Mouse (Mus musculus): ENCODE data around the gene Gpx6. TPM values are rescaled to one million over a fixed set of nuclear protein-coding genes. Genes with fewer than 3 reads are reported as not detected.
A peak's percentile ranks its signal among the peaks of the same experiment; 100 is the strongest.

The Gpx6 gene
- polyA plus RNA-seq, 1 experiment from 2014 or later, result not detected

GRCm38 (mm10) chr13:21326657-21327211 lies 14.8 kb downstream of the Gpx6 start:
- TF ChIP-seq EP300 (optimal IDR thresholded peaks at IDR 0.05) (no peak), CTCF (IDR thresholded peaks at IDR 0.05; ENCODE audit: low read depth) (peak; percentile 91)
- no peaks in the 10 kb centered on the region for H3K9me3 ChIP-seq (ENCODE audit: control insufficient read depth, low read length)
- ATAC-seq (ENCODE audit: low FRiP score, low TSS enrichment) (peak; percentile 32; the same call in 1 of the 2 replicates), DNase-seq (ENCODE audit: low spot score) (peak; percentile 85)
- 0 out of 2 replicates have a peak overlapping the region, but pooled peaks have one; percentile 13 for H3K9ac ChIP-seq (ENCODE audit: low read length)
- H3K4me1 ChIP-seq (replicated peaks; ENCODE audit: control insufficient read depth, insufficient read depth), result no peaks in the 10 kb centered on the region
- peak overlapping the region; percentile 57 for H3K4me2 ChIP-seq (replicated peaks; ENCODE audit: low read depth)
- H3K36me3 ChIP-seq (ENCODE audit: control insufficient read depth, insufficient read depth, low read length), result no peaks in the 10 kb centered on the region
- WGBS, result under 1% methylated on average over 24 of the region's 24 CpGs
- no peaks in the 10 kb centered on the region; the same call in 1 of the 2 replicates for H3K27me3 ChIP-seq (ENCODE audit: control insufficient read depth, insufficient read depth, low read length)
- peak overlapping the region; percentile 41 for H3K4me3 ChIP-seq (ENCODE audit: low read depth, low read length)
- H3K27ac ChIP-seq (replicated peaks), result no peak overlapping the region

DNA sequence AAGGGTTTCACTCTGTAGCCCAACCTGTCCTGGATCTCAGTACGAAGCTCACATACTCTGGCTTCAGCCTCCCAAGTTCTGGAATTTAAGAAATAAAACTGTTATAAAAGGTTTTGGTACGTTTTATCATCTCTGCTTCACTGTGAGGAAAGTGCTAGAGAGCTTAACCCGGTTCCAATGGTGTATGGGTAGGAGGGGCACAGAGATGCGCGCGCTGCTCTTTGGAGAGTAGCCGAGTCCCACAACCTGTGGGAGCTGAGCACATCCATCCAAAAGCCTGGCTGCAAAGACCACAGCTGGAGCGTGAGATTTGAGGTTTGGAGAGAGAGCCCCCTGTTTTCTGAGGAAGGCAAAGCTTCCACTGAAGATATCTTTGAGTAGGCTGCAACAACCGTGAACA lies 15.5 kb downstream of the Gpx6 start:
- no peak overlapping the region for H3K9ac ChIP-seq (ENCODE audit: low read length)

DNA sequence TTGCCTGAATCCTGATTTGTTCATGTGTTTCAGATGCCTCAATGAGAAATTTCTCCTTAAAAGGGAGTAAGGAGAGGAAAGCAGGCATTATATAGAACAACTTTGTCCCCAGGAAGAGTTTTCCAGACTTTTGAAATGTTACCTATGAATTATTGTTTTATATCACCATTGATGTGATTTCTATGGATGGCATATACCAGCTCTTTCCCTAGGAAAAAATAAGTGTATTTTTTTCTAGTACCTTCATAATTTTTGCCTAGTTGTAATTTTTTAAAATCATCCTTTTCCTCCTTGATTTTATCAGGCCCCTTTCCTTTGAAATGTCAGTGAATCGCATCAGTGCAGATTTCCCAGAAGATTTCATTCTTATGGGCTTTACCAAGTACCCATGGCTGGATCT lies 34.7 kb downstream of the Gpx6 start, which contains the start of gene Olfr1367:
Olfr1367 (plus strand) TSS at position 301 of the 400 bp plus-strand sequence.
- no peak for TF ChIP-seq CTCF (IDR thresholded peaks at IDR 0.05; ENCODE audit: low read depth)
- TF ChIP-seq EP300 (optimal IDR thresholded peaks at IDR 0.05), result no peak
- no peaks in the 10 kb centered on the region for H3K36me3 ChIP-seq (ENCODE audit: control insufficient read depth, insufficient read depth, low read length)

More for the DNA sequence above, 15.5 kb downstream of the Gpx6 start:
- peak overlapping the region; percentile 41 for H3K4me3 ChIP-seq (ENCODE audit: low read depth, low read length)
- H3K4me1 ChIP-seq (replicated peaks; ENCODE audit: control insufficient read depth, insufficient read depth), result no peaks in the 10 kb centered on the region
- no peak overlapping the region for H3K27ac ChIP-seq (replicated peaks)
- DNase-seq (ENCODE audit: low spot score) (peak; percentile 18), ATAC-seq (ENCODE audit: low FRiP score, low TSS enrichment) (no peak)
- no peaks in the 10 kb centered on the region for H3K27me3 ChIP-seq (ENCODE audit: control insufficient read depth, insufficient read depth, low read length)
- H3K9me3 ChIP-seq (ENCODE audit: control insufficient read depth, low read length), result no peaks in the 10 kb centered on the region
- peak overlapping the region; percentile 57 for H3K4me2 ChIP-seq (replicated peaks; ENCODE audit: low read depth)
- whole genome bisulfite sequencing, result 1% methylated on average over 9 of the region's 9 CpGs
- TF ChIP-seq EP300 (optimal IDR thresholded peaks at IDR 0.05) (no peak), CTCF (IDR thresholded peaks at IDR 0.05; ENCODE audit: low read depth) (no peak)
- H3K36me3 ChIP-seq (ENCODE audit: control insufficient read depth, insufficient read depth, low read length), result no peaks in the 10 kb centered on the region

DNA sequence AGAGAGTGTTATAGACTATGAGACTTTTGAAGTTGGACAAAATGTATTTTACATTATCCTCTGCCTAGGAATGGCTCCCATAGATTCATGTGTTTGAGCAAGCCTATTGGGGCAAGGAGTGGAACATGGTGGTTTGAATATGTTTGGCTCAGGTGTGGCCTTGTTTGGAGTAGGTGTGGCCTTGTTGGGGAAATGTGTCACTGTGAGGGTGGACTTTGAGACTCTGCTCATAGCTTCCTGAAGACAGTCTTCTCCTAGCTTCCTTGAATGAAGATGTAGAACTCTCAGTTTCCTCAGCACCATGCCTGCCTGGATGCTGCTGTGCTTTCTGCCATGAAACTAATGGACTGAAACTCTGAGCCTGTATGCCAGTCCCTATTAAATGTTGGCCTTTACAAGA lies 38.7 kb downstream of the Gpx6 start:
- Histone ChIP-seq H3K27me3 (ENCODE audit: control insufficient read depth, insufficient read depth, low read length) (no peaks in the 10 kb centered on the region), H3K36me3 (ENCODE audit: control insufficient read depth, insufficient read depth, low read length) (no peaks in the 10 kb centered on the region), H3K27ac (replicated peaks) (no peak overlapping the region), H3K9me3 (ENCODE audit: control insufficient read depth, low read length) (no peaks in the 10 kb centered on the region), H3K9ac (ENCODE audit: low read length) (no peak overlapping the region), H3K4me3 (ENCODE audit: low read depth, low read length) (no peak overlapping the region), H3K4me2 (replicated peaks; ENCODE audit: low read depth) (no peak overlapping the region), H3K4me1 (replicated peaks; ENCODE audit: control insufficient read depth, insufficient read depth) (no peaks in the 10 kb centered on the region)
- DNase-seq (ENCODE audit: low spot score) (no peak), ATAC-seq (ENCODE audit: low FRiP score, low TSS enrichment) (peak; percentile 91)
- TF ChIP-seq CTCF (IDR thresholded peaks at IDR 0.05; ENCODE audit: low read depth), result no peak
- TF ChIP-seq EP300 (optimal IDR thresholded peaks at IDR 0.05), result no peak

More for the DNA sequence above, 34.7 kb downstream of the Gpx6 start, which contains the start of gene Olfr1367:
- no peak within 1 kb of the TSS for H3K9ac ChIP-seq (ENCODE audit: low read length)
- H3K27me3 ChIP-seq (ENCODE audit: control insufficient read depth, insufficient read depth, low read length), result no peaks in the 10 kb centered on the region
- 92% methylated on average over 1 of the region's 1 CpGs for WGBS
- H3K4me1 ChIP-seq (replicated peaks; ENCODE audit: control insufficient read depth, insufficient read depth), result no peaks in the 10 kb centered on the region
- H3K9me3 ChIP-seq (ENCODE audit: control insufficient read depth, low read length), result no peaks in the 10 kb centered on the region
- no peak within 1 kb of the TSS for H3K4me3 ChIP-seq (ENCODE audit: low read depth, low read length)
- no peak within 1 kb of the TSS for H3K27ac ChIP-seq (replicated peaks)
- H3K4me2 ChIP-seq (replicated peaks; ENCODE audit: low read depth), result no peak within 1 kb of the TSS
- ATAC-seq (ENCODE audit: low FRiP score, low TSS enrichment), result no peak
- DNase-seq (ENCODE audit: low spot score), result no peak

DNA sequence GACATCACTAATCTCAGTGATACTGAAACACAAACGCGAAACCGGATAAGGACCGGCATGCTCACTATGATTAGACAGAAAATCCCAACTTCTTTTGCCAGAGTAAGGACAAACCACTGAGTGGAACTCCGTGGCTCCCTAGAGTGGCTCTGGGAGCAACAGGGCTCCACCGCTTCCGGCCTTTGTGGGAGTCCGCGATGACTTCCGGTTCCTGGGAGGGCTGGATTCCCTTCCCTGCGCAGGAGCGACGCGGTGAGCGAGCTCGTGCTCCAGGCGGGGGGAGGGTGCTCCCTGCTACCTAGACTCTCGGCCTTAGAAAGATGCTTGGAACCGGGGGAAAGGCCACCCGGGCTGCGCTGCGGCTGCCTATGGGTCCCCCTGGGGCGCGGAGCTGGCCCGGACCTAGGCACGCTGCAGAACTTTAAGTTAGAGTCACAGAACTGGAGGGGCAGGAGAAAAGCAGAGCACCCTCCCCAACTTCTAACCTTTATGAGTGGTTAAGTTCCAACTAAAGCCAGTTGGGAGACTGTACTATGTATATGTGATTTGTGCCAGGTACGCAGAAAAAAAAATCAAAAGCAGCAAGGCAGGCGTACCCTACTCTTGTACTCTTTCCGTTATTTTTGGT lies 50.8 kb downstream of the Gpx6 start, which contains the start of gene Zscan12:
Zscan12 (plus strand) TSS at position 200 of the 628 bp plus-strand sequence.
- no peak for TF ChIP-seq CTCF (IDR thresholded peaks at IDR 0.05; ENCODE audit: low read depth)
- no peak for TF ChIP-seq EP300 (optimal IDR thresholded peaks at IDR 0.05)
- under 1% methylated on average over 29 of the region's 29 CpGs for whole genome bisulfite sequencing

DNA sequence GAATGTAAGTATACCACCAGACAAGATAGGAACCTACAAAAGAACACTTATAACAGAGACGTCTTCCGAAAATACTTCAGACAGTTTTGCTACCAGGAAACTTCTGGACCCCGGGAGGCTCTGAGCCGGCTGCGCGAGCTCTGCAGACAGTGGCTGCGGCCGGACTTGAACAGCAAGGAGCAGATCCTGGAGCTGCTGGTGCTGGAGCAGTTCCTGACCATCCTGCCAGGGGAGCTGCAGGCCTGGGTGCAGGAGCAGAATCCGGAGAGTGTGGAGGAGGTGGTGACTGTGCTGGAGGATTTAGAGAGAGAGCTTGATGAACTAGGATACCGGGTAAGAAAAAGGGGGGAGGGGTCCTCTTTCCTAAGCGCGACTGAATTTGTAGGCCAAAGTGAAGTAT lies 51.8 kb downstream of the Gpx6 start:
- WGBS, result 69% methylated on average over 12 of the region's 12 CpGs
- Histone ChIP-seq H3K9ac (ENCODE audit: low read length) (peak overlapping the region; percentile 35; the same call in 1 of the 2 replicates), H3K9me3 (ENCODE audit: control insufficient read depth, low read length) (no peaks in the 10 kb centered on the region)

More for the DNA sequence above, 50.8 kb downstream of the Gpx6 start, which contains the start of gene Zscan12:
- peak within 1 kb of the TSS; percentile 82 for H3K9ac ChIP-seq (ENCODE audit: low read length)
- peaks cover 10% of the 10 kb centered on the region; the same call in 1 of the 2 replicates for H3K4me1 ChIP-seq (replicated peaks; ENCODE audit: control insufficient read depth, insufficient read depth)
- peak within 1 kb of the TSS; percentile 68 for H3K4me2 ChIP-seq (replicated peaks; ENCODE audit: low read depth)
- peak within 1 kb of the TSS; percentile 75 for H3K4me3 ChIP-seq (ENCODE audit: low read depth, low read length)
- H3K27me3 ChIP-seq (ENCODE audit: control insufficient read depth, insufficient read depth, low read length), result no peaks in the 10 kb centered on the region
- peak within 1 kb of the TSS; percentile 83 for H3K27ac ChIP-seq (replicated peaks)
- peak; percentile 93 for DNase-seq (ENCODE audit: low spot score)
- H3K9me3 ChIP-seq (ENCODE audit: control insufficient read depth, low read length), result no peaks in the 10 kb centered on the region
- no peaks in the 10 kb centered on the region for H3K36me3 ChIP-seq (ENCODE audit: control insufficient read depth, insufficient read depth, low read length)
- peak; percentile 99 for ATAC-seq (ENCODE audit: low FRiP score, low TSS enrichment)

More for the DNA sequence above, 51.8 kb downstream of the Gpx6 start:
- peak overlapping the region; percentile 68 for H3K4me2 ChIP-seq (replicated peaks; ENCODE audit: low read depth)
- ATAC-seq (ENCODE audit: low FRiP score, low TSS enrichment) (0 out of 2 replicates have a peak, but pooled peaks have one; percentile 25), DNase-seq (ENCODE audit: low spot score) (peak; percentile 25)
- no peaks in the 10 kb centered on the region for H3K27me3 ChIP-seq (ENCODE audit: control insufficient read depth, insufficient read depth, low read length)
- peak overlapping the region; percentile 75 for H3K4me3 ChIP-seq (ENCODE audit: low read depth, low read length)
- TF ChIP-seq CTCF (IDR thresholded peaks at IDR 0.05; ENCODE audit: low read depth) (peak; percentile 30; the same call in 1 of the 2 replicates), EP300 (optimal IDR thresholded peaks at IDR 0.05) (no peak)
- H3K4me1 ChIP-seq (replicated peaks; ENCODE audit: control insufficient read depth, insufficient read depth), result peaks cover 10% of the 10 kb centered on the region; the same call in 1 of the 2 replicates
- no peaks in the 10 kb centered on the region for H3K36me3 ChIP-seq (ENCODE audit: control insufficient read depth, insufficient read depth, low read length)
- H3K27ac ChIP-seq (replicated peaks), result no peak overlapping the region

Data from stomach, postnatal 0 days (tissue).